Mouse (Mus musculus): ENCODE data around the gene Hist1h4j.
A peak's percentile ranks its signal among the peaks of the same experiment; 100 is the strongest.

The Hist1h4j gene

DNA sequence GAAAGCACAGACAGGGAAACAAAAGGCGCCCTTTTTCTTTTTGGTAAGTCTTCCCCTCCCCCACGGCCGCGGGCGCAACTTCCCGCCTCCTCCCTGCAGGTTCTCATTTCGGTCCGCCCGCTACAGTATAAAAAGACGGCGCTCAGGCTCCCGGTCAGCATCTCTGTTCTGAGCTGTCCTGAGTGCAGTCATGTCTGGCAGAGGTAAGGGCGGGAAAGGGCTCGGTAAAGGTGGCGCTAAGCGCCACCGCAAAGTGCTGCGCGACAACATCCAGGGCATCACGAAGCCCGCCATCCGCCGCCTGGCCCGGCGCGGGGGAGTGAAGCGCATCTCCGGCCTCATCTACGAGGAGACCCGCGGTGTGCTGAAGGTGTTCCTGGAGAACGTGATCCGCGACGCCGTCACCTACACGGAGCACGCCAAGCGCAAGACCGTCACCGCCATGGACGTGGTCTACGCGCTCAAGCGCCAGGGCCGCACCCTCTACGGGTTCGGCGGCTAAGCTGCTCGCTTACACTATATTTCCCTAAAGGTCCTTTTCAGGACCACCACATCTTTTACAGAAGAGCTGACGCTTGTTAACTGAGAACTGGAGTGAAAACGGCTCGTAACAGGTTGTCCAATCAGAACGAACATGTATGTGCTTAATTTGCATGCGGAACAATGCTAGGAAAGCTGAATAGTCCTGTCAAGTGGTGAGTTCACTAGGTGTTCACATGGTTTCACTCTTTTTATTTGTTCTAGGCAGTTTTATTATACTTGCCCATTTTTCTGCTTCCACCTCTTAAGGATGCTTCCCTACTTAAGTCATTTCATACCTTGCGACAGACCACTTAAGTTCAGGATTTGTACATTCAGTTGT lies at the start of gene Hist1h4j:
Hist1h4j (plus strand) TSS at position 159 of the 862 bp plus-strand sequence.
- DNase-seq (ENCODE audit: low spot score in 2 of 2), result peak; percentile 87 to 92

DNA sequence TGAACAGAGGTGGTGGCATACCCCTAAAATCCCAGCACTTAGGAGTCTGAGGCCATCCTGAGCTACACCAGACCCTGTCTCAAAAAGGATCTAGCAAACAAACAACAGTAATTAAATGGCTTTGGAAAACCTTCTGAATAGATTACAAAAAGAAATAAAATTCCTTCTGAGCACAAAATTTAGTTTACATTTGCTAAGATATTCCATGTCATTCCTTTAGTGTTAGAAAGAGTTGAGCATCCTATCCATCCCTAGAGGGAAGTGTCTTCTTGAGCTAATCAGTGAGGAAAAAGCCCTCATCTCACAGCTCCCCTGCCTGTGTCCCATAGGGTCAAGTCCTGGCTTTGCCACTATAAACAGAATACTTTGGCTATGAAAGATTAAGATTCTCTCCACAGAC lies 37.1 kb upstream of the Hist1h4j start, which contains the start of gene Olfr1359:
Olfr1359 (plus strand) TSS at position 301 of the 400 bp plus-strand sequence.
- no peak for DNase-seq (ENCODE audit: low spot score in 2 of 2)

DNA sequence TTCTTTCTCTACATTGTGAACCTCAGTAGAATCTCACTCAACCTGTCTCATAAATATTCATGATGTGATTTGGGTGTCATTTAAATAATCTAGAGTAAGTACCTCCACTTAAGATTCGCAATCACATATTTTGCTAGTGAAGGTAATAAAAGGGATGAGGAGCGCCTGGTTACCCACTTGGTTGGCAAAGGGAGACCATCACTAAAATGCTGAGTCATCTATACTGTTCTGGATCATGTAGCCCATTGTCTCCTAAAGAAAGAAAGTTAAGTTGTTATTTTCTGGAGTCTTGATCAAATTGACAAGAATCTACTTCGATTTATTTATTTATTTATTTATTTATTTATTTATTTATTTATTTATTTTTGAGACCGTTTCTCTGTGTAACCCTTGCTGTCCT lies 28.2 kb upstream of the Hist1h4j start:
- DNase-seq (ENCODE audit: low spot score in 2 of 2), result no peak

DNA sequence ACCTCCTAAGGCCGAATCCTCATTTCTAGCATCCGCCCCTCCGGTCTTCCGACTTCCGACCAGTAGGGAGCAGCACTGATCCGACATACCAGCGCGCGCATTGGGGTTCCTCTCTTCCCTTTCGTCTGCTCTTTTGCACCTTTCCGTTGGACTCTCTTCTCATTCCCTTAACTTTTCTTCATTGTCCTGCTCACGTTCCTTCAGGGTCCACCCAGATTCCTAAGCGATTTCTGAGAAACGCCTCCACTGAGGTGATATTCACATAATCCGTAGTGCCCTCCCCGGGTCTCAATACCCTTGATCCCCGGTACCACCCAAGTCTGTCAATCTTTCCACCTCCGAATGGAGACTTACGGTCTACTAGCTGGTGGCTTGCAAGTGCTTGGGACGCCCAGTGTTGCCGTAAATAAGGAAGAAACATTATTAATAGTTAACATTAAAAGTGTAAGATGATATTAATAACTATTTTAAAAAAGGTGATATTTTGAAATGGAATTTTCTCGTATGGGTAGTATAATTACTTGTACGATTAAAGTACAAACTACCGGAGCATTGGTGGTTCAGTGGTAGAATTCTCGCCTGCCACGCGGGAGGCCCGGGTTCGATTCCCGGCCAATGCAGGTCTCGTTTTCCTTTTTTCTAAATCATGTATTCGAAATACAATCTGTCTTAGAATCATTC lies 24.7 kb upstream of the Hist1h4j start:
- DNase-seq (ENCODE audit: low spot score in 2 of 2), result peak; percentile 89 to 95

DNA sequence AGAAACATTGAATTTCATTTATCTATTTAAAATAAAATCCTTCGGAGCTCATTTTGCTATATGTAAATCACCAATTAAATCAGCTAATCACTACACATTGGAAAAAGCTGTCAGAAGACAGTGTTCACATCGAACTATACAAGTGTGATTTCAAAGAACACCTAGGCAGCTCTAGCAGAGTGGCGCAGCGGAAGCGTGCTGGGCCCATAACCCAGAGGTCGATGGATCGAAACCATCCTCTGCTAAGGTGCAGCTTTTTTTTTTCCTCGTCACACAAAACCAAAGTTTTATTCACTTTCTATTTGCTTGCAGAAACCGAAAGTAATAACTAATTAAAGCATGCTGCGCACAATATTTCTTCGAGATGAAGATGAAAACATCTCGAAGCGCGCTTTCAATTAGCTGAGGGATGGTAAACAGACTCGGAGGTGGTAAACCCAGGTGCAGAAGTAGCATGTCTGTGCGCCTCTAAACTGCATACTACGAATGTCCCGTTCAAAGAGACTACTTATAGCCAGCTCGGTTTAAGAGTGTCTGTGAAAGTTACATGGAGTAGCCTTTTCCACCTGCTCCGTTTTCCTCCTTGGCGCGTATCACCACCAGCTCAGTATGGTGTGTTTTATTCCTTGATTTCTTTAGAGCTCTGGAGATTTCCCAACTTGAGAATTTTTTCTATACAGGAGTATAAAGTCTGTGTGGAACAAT lies 23.9 kb upstream of the Hist1h4j start:
- DNase-seq (ENCODE audit: low spot score in 2 of 2), result peak; percentile 81 to 91

DNA sequence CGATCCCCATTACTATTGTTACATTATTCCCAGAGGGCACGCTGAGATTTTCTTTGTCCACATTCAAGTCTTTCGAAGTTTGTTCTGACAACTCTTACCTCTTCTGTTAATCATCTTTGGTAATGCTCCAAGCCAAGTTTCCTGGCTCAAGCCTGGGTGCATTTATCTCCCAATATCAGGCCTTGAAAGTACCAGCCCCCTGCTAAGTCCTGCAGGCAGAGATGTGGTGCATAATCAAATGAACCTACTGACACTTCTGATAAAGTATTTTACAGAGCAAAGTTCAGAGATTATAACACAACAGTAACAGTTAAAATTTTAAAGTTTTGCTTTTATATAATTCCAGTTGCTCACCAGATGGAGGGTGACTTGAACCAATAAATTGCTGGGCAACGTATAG lies 23.2 kb upstream of the Hist1h4j start:
- DNase-seq (ENCODE audit: low spot score in 2 of 2), result no peak

DNA sequence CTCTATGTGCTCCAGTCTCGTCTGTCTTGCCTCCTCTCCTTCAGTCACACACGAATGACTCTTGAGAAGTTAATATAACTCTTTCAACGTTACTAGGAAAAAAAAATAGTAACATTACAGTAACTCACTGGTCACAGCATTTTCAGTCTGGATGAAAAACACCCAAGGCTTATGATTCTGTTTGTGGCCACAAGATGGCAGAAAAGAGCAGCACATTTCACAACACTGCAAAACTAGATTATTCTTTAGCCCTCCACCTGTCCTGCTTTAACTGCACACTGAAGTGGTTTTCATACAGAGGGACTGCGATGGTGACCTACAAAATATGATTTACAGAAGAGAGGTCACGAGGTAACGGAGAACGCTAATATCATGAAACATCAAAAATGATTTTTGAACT lies 20.1 kb upstream of the Hist1h4j start:
- DNase-seq (ENCODE audit: low spot score in 2 of 2), result peak; percentile 72 to 82

DNA sequence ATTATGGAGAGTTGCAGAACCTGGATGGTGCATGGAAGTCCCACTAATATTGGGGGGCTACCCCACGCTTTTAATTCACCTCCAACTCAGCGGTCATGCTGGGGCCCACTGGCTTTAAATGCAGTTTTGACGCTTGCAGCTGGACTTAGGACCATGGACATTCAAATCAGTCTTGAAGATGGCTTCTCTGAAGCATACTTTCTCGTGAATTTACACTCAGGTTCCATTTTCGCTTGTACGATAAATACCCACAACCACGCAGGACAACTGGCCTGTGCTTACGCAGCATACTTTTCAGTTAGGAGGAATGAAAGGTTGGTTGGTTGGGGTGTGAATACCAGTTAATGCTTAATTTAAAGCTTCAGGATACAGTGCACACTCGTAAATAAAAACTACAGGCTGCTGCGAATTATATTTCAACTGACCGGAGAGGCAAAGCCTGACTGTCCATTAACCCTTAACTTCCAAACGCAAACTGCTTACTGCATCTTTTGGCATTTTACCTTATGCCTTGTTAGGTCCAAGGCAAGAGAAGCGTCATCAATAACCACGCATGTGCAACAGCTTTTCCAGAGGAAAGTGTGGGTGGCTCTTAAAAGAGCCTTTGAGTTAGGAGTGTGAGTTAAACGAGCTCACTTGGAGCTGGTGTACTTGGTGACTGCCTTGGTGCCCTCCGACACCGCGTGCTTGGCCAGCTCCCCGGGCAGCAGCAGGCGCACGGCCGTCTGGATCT lies 19.6 kb upstream of the Hist1h4j start:
- peak; percentile 39 to 73 for DNase-seq (ENCODE audit: low spot score in 2 of 2)

DNA sequence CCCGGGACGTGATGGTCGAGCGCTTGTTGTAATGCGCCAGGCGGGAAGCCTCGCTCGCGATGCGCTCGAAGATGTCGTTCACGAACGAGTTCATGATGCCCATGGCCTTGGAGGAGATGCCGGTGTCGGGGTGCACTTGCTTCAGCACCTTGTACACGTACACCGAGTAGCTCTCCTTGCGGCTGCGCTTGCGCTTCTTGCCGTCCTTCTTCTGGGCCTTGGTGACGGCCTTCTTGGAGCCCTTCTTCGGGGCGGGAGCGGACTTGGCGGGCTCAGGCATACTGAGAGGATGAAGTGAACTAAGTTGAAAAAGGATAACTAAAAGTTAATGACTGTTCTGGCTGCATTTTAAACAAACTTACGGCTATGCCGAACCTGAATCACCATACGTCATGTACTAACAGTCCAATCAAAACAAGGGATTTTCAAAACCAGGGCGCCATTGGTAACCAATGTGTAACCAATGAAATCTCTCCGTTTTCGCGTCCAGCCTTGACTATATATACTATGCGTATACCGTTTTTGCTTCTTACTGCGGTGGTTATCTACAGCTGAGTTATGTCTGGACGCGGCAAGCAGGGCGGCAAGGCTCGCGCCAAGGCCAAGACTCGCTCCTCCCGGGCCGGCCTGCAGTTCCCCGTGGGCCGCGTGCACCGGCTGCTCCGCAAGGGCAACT lies 18.9 kb upstream of the Hist1h4j start, which contains the start of the genes Hist1h2bl and Hist1h2ai:
Hist1h2bl (minus strand) TSS at position 280 of the 676 bp plus-strand sequence.
Hist1h2ai (plus strand) TSS at position 559 of the 676 bp plus-strand sequence.
- peak; percentile 87 to 92 for DNase-seq (ENCODE audit: low spot score in 2 of 2)

DNA sequence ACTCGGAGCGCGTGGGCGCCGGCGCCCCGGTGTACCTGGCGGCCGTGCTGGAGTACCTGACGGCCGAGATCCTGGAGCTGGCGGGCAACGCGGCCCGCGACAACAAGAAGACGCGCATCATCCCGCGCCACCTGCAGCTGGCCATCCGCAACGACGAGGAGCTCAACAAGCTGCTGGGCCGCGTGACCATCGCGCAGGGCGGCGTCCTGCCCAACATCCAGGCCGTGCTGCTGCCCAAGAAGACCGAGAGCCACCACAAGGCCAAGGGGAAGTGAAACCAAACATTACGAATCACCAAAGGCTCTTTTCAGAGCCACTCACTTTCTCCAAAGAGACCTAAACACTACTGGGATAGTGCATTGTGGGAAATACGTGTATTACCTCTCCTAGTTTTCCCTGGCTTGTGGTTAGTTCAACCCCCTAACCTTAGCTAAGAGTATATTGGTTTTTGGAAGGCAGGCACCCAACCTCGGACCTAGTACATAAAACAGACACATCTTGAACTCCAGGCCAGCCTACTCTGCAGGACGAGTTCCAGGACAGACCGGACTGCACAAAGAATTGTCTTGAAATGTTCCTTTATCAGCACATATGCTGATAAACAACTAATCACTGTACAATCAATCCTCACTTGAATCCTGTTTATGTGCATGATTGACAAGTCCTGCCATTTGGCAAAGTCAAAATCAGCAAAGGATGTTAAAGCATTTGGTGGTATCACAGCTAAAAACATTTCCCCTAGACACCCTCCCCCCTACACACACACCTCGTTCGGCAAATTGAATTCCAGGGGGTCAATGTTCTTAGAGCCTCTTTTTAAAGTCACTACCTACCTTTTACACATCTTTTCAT lies 18.1 kb upstream of the Hist1h4j start:
- peak; percentile 42 to 74 for DNase-seq (ENCODE audit: low spot score in 2 of 2)

DNA sequence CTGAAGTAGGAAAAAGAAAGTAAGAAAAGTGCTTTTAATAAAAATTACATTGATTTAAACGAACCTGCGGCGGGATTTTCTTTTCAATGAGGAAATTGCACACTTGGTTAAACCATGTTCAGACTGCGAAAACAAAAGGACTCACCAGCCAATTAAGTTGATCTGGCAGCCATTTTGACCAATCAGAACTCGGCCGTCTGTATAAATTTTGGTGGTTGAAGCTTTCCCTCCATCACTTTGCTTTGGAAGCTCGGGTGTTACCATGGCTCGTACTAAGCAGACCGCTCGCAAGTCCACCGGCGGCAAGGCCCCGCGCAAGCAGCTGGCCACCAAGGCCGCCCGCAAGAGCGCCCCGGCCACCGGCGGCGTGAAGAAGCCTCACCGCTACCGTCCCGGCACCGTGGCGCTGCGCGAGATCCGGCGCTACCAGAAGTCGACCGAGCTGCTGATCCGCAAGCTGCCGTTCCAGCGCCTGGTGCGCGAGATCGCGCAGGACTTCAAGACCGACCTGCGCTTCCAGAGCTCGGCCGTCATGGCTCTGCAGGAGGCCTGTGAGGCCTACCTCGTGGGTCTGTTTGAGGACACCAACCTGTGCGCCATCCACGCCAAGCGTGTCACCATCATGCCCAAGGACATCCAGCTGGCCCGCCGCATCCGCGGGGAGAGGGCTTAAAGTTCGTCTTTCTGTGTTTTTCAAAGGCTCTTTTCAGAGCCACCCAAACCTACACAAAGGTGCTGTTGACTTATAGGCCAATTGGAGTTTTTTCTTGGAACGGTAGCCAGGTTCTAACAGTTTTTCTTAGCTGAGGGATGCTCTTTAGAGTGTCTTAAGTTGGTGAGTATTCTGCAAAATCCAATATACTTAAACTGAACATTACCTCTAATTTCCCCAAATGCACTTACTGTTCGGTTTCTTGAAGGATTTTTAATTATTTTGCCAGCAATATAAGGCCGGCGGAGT lies 17.2 kb upstream of the Hist1h4j start, which contains the start of gene Hist1h3h:
Hist1h3h (plus strand) TSS at position 263 of the 961 bp plus-strand sequence.
- peak; percentile 90 to 94 for DNase-seq (ENCODE audit: low spot score in 2 of 2)

DNA sequence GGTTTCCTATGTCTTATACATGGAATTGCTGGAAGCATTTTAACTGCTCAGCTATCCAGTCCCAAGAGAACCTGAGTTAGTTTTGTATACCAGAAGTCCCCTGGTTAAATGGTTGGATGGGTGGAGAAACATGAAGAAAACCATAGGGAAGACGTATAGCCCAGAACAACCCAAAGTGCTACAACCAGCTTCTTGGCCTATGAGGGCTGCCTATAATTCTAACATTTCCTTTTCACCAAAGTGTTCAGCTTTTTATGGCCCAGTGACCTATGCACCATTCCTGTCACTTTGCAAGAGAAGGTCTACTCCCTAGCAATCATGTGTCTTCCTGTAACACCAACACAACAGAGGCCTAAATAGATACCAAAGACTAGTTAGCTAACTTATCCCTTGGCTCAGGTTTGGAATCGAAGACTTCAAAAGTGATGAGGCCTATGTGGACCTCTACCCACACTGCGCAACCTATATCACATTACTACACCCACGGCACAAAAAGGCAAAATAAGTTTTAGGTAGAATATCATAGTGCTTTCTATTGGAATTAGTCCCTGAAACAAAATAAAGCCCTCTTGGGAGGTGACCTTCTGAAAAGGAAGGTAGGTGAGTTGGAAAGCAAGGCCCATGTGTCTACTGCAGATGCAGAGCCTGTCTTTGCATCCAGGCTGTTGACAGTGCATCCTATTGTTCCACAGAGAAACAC lies 16.3 kb upstream of the Hist1h4j start:
- peak in 1 of 2 experiments; percentile 18 for DNase-seq (ENCODE audit: low spot score in 2 of 2)

DNA sequence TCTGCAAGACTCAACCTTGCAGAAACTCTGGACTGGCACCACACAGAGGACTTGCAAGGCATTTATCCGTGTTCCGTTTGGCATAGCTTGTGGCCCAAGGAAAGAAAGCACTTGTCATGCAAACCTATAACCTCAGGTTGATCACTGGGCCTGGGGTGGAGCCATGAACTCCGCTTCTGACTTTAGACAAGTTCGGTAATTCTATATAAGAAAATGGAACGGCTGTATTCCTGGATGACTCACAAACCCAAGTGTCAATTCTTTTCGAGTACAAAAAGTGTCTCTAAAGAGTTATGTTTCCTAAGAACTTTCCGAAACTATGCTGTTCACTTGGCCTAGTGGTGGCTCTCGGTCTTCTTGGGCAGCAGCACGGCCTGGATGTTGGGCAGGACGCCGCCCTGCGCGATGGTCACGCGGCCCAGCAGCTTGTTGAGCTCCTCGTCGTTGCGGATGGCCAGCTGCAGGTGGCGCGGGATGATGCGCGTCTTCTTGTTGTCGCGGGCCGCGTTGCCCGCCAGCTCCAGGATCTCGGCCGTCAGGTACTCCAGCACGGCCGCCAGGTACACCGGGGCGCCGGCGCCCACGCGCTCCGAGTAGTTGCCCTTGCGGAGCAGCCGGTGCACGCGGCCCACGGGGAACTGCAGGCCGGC lies 13.6 kb upstream of the Hist1h4j start:
- peak in 1 of 2 experiments; percentile 25 for DNase-seq (ENCODE audit: low spot score in 2 of 2)

DNA sequence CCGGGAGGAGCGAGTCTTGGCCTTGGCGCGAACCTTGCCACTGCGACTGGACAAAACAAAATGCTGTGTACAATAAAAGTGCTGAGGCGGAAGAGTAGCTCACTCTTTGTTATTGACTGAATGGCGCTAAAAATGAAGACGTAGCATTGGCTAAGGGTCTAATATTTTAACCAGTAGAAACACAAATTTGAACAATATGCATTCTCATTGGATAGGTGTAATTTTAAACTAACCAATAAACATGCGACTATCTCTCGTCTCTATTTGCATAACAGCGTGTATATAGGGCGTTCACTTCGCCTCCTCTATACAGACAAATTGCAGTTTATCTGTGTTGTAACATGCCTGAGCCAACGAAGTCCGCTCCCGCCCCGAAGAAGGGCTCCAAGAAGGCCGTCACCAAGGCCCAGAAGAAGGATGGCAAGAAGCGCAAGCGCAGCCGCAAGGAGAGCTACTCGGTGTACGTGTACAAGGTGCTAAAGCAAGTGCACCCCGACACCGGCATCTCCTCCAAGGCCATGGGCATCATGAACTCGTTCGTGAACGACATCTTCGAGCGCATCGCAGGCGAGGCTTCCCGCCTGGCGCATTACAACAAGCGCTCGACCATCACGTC lies 13.0 kb upstream of the Hist1h4j start, which contains the start of gene Hist1h2bm:
Hist1h2bm (plus strand) TSS at position 288 of the 616 bp plus-strand sequence.
- DNase-seq (ENCODE audit: low spot score in 2 of 2), result peak; percentile 78 to 85

DNA sequence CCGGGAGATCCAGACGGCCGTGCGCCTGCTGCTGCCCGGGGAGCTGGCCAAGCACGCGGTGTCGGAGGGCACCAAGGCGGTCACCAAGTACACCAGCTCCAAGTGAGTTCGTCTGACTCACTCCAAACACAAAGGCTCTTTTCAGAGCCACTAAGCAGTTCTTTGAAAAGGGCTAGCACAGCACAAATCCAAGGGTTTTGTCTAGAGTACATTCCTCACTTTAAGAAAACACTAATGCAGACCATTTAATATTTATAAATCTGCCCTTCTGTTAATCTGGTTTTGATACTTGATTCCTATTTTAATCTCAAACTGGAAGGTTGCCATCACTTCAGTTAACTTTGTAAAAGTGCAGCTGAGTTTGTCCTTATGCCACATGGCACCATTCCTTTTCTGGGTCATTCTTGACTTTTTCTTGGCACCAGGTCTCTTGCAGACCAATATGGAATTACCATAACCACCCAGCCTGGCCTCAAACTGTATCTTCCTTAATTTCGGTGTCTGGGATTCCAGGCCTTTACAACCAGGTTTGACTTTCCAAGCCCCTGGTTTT lies 12.4 kb upstream of the Hist1h4j start:
- DNase-seq (ENCODE audit: low spot score in 2 of 2), result peak in 1 of 2 experiments; percentile 23

Data from spleen, postnatal 4 days (tissue).